Mouse (Mus musculus) cerebellum, adult 9-10 months (tissue): Measurements from ENCODE around the gene Magi2.

Source experiments
- DNase-seq: peaks from one replicate; pipeline ENCODE4 v3.0.0; 2022

Magi2 gene

DNA sequence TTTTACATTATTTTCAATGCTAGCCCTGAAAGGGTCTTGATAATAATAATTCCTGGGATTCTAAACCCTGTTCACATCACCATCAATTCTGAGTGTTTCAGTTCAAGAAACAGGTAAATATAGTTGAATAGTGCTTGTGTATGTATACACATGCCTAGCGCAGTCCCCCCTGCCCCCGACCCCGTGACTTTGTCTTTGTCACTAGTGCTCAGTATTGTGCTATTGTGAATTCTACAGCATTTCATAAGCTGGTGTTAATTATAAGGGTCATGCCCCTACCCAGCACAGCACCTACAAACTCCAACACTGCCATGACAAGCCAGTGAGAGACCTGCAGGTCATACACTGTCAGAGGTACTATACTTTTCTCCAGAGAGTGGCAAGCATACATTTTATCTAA, 520.8 kb downstream of the Magi2 start:
- no peak for DNase-seq

DNA sequence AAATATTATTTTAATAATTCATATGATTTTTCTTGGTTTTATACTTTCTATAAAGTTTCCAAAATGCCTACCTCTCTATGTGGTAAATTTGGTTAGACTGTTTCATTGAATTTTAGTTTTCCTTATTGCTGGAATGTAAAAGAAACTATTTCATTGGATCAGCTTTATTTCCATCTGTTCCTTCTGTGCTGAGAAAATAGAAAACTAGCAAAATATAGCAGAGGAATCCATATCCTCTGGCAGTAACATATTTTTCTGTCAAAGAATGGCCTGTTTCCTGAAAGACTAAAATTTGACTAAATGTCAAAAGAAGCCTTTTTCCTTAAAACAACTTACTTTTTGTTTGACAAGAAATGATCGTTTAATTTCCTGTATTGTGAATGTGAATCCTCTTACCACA, 552.4 kb downstream of the Magi2 start:
- no peak for DNase-seq

DNA sequence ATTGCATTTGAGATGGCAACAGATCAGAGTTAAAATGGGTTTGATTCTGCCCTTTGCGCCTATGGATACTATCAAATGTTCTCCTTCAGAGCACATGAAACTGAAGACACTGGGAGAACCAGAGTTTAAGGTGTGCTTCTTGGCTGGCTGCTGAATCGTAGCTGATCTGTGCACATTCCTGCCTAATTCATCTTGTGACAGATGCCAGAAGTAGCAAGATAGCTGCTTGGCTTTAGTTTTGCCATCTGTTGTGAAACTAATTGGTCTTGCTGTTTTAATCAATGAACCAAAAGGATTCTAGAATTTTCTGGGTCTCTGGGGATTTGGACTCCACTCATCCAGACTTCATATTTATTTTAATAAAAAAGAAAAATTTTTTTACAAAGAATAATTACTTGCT, 553.2 kb downstream of the Magi2 start:
- DNase-seq: peak; percentile 31

DNA sequence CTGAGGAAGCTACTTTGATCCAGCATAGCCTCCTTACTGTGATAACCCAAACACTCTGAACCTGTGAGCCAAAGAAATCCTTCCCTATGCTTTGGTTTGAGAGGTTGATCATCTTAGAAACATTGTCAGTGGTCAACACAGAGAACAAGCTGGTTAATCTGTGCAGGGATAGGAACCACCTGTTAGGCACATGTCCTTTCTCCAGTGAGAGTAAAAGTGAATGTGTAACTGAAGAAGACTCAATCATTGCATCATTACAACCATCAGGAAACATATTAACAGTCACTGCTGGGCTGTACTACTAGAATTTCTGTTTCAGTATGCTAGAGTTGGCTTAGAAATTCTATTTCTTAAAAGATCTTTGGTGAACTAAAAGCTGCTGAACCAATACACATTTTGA, 558.5 kb downstream of the Magi2 start:
- no peak for DNase-seq

DNA sequence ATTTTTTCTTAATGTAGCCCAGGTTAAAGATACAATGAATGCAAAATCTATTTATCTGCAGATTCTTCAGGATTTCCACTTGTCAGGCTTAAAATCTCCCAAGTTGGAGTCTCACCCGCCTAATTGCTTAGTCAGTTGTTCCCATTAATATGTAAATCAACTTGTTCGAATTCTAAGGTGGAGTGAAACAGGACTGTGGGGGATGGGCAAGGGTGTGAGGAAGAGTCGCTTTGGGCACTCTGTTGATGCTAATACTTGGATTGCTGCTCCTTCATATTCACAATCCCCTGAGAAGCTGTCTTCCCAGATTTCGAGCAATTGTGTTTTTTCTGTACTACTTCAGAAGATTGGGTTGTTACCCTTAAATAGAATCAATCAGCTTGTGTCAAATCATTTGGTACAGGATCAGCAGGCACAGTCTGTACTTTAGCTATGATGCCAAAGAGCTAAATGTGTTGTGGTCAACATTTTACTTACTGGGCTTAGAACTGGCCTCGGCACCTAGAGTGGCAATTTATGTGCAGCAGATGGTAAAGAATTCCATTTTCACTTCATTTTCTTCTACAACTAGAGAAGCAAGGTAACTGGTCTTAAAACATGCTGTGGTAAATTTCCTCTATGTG, 560.8 kb downstream of the Magi2 start:
- DNase-seq: no peak

DNA sequence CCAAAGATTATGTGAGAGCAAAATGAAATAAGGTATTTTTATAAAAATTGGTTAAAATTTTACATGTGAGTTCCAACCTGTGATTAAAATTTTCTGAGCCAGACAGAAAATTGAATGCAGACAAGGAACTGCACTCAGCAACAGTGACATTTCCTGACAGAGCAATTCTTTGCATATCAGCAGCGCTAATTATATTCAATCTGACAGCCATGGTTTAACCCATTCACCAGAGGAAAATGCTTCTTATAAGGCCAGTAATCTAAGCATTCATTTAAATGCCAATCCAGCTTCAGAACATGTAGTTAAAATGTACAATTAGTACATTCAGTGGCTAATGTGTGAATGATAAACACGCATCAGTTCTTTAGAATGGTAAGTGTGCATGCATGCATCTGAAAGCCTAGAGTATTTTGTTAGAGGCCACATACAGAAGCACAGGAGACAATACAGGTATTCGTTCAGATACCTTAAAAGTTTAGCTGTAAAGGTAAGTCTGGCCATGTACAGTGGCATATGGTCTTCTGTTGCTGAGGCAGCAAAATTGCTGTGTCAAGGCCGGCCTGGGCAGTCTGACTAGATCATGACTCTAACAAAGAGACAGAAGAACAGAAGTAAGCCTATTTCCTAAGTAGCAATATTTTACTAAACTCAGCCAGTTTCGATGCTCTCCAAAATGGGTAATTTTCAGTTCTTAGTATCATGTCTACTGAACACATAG, 576.4 kb downstream of the Magi2 start:
- DNase-seq: no peak

DNA sequence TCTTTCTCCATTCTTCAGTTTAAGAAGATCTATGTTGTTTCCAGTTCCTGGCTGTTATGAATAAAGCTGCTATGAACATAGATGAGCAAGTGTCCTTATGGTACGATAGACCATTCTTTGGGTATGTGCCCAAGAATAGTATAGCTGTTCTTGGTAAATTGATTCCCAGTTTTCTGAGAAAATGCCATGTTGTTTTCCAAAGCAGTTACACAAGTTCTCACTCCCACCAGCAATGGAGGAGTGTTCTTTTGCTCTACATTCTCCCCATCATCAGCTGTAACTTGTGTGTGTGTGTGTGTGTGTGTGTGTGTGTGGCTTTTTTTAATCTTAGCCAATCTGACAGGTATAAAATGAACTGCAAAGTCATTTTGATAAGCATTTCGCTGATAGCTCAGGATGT, 595.7 kb downstream of the Magi2 start:
- DNase-seq: no peak

DNA sequence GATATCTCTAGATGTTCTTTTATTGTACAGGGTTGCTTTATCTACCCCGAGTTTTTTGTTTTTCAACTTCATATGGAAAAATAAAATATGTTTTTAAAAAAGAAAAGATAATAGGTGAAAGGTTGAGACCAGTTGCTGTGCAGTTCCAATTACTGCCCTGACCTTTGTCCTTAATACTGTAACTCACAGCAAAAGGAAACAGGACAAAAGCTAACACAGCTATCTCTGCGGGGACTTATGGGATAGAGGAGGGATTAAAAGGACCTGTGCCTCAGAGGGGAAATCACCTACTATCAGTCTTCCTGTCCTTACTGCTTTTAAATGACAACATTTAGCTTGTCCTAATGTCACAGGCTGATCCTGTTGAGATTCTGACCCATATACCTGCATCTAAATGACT, 599.1 kb downstream of the Magi2 start:
- no peak for DNase-seq

DNA sequence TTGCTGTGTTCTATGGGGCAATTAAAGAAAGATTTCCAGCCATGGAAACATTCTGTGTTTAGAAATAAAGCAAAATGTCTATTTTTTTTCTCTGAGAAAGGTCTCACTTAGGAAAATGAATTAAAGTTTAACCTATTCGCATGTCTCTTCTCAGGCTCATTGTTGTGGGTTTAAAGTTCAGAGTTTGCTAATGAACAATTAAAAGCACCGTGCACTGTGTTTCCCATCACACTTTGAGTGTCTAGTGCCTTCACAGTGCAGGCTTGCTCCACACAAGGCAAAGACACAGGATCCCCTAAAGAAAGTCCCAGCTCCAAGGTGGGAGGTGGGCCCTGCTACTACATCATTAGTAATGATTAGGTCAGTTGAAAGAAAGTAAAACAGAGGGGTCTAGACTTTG, 602.5 kb downstream of the Magi2 start:
- DNase-seq: no peak

DNA sequence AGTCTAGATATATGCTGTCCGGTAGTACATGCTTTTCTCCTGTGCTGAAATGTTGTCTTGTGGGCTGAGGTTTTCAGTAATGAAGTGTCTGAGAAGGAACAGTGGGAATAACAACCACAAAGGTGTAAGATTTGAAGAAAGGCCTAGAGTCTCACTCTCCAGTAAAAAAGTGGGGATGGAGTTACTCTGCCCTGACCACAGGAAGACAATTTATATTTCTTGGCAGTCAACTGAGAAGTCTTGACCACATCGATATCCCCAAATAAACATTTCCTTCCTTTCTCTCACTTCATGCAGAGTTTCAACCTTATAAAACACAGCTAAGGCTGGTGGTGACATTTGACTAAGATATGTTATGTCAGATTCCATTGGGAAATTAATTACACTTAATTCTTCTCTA, 636.0 kb downstream of the Magi2 start:
- DNase-seq: no peak

DNA sequence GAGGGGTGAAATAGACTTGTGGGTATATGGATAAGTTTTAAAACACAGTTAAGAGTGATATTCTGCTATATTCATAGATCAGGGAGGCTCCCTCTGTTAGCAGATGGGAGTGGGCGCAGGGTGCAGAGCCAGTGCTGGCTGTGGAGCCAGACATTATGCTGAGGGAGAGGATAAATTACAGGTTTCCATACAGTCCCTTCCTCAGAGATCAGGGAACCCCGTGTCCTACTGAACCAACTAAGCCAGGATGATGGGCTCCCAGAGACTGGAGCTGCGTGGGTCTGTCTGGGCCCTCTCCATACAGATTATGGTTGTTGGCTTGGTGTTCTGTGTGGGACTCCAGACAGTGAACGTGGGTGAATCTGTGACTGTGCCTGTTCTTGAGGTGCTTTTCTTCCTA, 643.6 kb downstream of the Magi2 start:
- no peak for DNase-seq

DNA sequence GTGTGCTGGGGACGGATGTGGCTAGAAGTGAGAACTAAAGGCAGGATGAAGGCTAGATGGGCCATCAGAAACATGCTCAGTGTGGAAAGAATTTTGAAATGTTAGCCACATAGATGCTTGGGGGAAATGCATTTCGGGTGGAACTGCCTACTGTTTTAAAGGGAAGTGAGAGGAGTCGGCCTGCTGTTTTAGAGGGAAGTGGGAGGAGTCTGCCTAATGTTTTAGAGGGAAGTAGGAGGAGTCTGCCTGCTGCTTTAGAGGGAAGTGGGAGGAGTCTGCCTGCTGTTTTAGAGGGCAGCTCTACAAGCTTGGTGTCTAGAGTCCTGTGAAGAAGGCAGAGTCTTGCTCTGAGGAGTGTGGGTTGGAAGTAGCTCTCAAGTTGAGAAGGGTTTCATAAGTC, 664.9 kb downstream of the Magi2 start:
- DNase-seq: no peak

DNA sequence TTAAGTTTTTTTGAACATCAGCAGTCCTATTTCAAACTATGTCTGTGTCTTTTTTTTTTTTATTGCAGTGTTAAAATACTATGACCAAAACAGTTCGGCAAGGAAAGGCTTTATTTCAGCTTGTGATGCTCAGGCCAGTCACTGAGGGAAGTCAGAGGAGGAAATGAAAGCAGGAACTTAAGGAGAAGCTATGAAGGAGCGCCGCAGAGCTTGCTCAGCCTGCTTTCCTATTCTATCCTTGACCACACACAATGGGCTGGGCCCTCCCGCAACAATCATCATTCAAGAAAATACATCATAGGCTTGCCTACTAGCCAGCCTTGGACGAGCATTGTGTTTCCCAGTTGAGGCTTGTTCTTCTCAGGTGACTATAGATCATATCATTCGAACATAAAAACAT, 669.1 kb downstream of the Magi2 start:
- no peak for DNase-seq

DNA sequence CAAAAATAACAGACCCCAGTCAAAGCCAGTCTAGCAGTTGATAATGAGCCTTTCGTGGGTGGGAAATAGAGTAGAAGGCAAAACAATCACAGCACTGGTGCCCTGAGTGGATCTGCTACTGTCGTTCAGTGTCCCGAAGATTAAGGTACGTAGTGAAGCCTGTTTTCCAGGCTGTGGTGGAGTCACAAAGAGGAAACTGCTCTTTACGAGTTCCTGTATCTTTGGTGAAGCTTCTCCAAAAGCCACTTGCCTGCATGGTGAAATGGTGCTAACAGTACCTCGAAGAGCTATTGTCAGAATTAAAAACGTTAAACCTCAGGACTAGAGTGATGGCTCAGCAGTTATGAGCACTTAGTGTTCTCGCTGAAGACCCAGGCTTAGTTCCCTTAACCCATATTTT, 674.8 kb downstream of the Magi2 start:
- DNase-seq: no peak

DNA sequence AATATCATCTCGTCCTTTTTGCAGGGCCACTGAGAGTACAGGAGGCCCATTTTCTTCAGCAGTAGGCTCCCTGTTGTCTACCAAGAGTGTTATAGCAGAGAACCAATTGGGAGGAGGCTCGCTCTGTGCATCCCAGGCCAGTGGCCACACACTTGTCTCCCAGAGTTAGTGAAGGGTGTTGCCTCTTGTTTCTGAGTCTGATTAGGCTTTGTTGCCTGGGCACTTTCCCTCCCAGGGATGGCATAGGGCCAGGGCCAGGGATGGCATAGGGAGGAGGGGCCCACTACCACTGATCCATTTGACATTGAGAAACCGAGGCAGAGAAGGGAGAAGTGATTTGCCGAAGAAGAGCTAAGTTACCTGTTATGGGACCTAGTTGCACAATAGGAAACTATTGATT, 679.8 kb downstream of the Magi2 start:
- DNase-seq: no peak

DNA sequence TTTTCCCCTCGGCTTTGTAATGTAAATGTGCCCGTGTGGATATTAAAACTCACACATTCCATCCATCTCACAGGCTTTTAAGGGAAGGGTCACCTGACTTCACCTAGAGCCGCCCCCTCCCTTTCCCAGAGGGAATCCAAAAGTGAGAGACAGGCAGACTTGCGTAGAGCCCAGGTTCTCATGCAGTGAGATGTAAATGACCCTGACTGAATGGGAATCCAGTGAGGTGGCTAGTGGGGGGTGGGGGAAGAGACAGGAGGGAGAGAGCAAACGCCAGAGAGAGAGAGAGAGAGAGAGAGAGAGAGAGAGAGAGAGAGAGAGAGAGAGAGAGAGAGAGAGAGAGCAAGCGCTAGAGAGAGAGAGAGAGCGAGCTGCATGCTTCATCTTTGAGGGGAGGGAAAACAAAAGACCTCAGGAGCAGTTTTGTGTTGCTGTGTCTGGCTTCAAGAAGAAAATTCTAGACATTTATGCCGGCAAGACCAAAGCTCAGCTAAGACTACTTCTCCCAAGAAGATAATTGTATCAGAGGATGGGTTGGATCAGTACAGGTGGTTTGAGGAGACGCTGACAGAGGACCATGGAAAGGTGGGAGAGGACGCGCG, 680.6 kb downstream of the Magi2 start:
- DNase-seq: no peak

DNA sequence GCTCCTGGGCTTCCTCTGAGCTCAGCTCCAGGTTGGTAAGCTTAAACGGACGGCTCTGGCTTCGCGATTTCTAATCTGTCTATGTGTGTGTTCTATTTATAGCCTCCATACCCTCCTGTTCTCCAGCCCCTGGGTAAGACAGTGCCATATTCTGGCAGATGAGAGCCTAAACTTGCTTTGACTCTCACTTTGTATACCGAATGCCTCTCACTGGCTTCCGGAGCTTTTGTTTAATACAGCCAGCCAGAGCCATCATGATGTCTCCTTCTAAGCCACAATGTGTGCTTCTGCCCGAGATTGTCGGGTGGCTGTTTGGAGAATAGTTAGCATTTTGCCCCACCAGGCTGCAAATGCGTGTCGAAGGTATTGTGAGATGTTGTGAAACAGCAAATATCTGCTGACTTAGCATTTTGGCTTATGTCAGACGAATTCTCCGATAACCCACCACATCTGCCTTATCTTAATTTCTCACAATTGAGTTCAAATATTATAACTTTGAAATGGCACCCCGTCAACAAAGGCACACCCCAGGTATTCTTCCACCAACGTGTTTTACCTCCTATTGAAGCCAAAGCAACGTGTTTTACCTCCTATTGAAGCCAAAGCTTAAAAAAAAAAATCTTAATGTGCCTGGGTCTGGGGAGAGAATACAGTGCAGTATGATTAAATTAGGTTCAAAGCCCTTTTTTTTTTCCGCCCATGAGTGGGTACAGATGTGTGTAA, 681.3 kb downstream of the Magi2 start:
- DNase-seq: peak; percentile 14

DNA sequence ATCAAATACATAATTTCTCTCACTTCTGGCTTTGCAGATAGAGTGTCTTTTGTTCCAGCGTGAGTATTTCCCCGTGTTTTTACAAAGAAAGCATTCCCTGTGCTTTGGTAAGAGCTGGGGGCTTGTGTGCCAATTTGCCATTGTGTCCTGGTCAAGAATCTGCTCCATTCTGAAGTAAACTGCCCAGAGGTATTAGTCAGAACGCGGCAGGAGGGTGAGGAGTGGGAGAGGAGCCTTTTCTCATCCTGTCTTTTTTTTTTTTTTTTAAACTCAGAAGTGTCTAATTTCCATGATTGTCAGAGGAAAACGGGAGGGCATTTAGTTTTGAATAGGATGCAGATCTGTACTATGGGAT, 681.8 kb downstream of the Magi2 start:
- no peak for DNase-seq

DNA sequence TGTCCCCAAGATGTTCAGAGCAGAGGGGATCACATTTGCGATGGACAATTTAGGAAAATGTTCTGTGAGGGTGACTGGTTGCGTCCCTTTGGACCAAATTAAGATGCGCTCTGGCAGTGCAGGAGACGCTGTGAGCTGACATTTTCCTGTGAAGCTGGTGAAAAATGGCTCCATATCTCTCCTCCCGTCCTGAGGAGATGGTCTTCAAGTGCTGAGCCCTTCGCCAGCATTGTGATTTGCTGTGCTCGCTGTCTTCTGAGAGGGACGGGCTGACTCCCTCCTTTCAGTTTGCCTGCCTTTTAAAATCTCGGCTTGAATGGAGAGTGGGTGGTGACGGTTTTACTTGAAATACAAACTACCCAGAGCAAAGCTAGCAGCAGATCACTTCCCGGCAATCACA, 682.2 kb downstream of the Magi2 start:
- no peak for DNase-seq

DNA sequence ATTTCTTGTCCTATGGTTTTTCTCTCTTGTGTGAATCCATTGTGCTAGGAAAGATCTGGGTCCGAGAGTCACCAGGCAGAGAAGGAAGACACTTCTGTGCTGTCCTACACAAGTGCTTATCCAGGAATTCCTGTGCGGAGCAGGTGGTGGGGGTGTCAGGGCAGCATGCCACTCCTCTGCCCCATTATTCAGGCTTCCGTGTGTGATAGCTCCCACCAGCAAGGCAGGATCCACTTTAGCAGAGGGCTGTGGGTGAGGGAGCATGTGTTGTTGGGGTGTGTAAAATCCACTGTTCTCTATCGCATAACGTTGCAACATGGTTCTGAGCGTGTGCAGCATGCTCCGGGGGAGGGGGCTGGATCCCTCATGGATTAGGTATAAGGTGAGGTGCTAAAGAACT, 682.8 kb downstream of the Magi2 start:
- no peak for DNase-seq

DNA sequence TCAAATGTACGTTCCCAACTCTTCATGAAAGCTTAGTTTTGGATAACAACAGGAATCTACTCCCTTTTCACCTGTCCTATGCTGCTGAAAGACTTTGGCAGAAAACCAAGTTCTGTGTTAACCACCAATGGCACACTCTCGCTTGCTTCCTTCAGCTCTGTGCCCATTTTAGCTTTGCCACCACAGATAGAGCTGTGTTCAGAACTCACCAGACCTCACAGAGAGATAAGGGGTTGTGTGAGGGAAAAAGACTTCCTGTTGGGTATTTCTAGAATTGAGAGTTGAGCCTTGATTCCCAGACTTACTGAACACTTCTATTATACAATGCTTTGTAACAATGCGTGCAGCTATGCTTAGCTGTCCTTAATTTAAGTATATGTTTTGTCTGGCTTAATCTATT, 705.3 kb downstream of the Magi2 start:
- no peak for DNase-seq

DNA sequence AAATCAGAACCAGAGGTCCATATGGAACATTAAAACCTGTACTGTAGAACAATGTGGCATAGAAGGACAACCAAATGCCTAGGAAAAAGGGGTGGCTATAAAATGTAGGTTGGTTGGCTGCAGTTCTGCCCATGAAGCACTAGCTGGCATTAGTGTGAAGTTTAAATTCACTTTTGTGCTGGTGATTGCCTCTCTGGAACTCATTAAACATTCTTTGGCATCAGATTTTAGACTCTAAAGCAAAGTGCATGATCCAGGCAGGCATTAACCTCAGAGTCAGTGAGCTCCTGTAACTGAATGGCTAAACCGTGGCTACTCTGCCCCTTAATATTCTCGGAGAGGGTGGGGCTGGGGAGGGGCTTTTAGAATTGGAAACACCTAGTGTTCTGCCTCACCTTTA, 706.4 kb downstream of the Magi2 start:
- DNase-seq: no peak

DNA sequence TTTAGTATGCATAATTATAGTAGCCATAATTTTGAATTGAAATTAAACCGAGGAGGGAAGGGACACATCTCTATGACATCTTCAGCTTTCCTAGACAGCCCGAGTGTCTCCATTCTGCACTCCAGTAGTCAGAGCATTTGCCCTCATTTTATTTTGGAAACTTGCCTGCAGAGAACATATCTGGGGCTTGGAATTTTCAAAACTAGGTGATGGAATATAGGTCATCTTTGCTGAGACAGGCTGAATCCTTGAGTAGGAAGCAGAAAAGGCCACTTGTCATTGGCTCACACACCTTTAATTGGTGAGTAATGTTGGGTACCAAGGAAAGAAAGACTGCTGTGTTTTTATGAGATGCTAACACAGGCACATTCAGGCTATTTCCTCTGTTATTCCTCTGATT, 724.3 kb downstream of the Magi2 start:
- DNase-seq: peak; percentile 48

DNA sequence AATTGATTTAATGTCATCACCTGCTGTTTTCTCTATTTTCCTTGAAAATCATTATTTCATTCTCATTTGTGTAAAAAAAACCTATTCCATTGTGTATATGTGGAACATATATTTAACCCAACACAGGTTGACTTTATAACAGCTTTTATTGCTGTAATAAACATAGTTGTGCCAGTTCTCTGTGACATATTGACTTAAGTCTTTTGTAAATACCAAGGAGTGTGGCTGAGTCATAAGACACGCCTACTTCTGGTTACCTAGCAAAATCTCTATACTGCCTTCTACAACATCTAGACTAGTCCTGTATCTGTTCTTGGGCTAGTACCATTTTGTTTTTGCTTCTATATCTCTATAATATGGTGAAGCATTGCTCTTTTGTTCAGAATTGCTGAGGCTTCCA, 737.3 kb downstream of the Magi2 start:
- DNase-seq: no peak
